Mouse (Mus musculus) brown adipose tissue, adult 24 weeks (tissue): Measurements from ENCODE around the gene Ly6g5b. TPM values are rescaled to one million over a fixed set of nuclear protein-coding genes. Genes with fewer than 3 reads are reported as not detected.

Experiments used
- H3K27ac ChIP-seq: fragments of 200-500 bp; replicated peaks from 2 replicates; pipeline ENCODE4 v1.5.1; 2012; ENCODE audit warnings: low read depth, mild to moderate bottlenecking, low read length
- H3K4me1 ChIP-seq: fragments of 200-500 bp; 2 replicates; pipeline ENCODE4 v1.6.1; 2012; ENCODE audit warnings: low read length, mixed read lengths; ENCODE audit not compliant: control insufficient read depth, insufficient read depth, insufficient read length
- H3K4me3 ChIP-seq: fragments of 200-500 bp; 2 replicates; pipeline ENCODE4 v1.5.1; 2012; ENCODE audit warnings: low read depth, mild to moderate bottlenecking, low read length, moderate library complexity; ENCODE audit not compliant: insufficient read depth
- polyA plus RNA-seq: library from polyadenylated mRNA; stranded (reverse); fragments of >200 nt; gene quantifications from 2 replicates; pipeline ENCODE4 v1.2.4, GENCODE M21; 2012; ENCODE audit not compliant: missing spikeins, insufficient read depth, insufficient read length

Ly6g5b gene
- polyA plus RNA-seq, 1 experiment, result not detected

DNA sequence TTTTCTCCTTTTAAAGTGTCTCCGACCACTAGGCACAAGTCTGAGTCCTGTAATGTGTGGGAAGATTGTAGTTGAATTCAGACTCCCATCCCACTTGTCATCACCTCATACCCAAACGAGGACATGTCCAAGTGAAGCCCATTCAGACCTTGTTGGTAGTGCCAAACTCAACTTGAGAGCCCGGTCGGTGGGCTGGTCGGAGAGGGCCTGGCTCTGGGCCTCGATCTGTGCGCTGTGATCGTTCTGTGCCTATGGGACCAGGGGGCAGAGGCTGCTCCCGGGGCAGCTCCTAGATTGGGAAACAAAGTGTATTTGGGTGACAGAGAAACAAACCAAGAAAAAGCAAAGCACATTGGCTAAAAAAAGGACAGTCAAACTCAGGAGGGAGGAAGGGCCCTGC lies 37.8 kb upstream of the Ly6g5b start:
- Histone ChIP-seq H3K4me1 (no peaks in the 10 kb centered on the region), H3K4me3 (no peak overlapping the region), H3K27ac (no peak overlapping the region)

DNA sequence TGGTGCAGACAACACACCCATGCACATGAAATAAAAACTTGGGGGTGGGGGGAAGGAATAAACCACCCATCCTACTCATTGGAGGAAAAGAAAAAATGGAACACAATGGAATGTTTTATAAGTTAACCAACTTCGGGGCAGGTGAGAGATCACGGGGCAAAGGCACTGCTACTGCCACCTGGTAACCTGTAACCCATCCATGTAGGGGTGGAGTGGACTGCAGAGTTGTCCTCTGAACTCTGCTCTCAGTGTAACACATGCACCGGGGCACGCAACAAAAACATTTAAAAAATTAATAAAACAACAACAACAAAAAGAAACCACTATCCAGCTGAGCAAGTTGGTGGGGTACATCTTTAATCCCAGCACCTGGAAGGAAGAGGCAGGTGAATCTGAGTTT lies 36.9 kb upstream of the Ly6g5b start:
- Histone ChIP-seq H3K4me3 (no peak overlapping the region), H3K27ac (no peak overlapping the region), H3K4me1 (no peaks in the 10 kb centered on the region)

DNA sequence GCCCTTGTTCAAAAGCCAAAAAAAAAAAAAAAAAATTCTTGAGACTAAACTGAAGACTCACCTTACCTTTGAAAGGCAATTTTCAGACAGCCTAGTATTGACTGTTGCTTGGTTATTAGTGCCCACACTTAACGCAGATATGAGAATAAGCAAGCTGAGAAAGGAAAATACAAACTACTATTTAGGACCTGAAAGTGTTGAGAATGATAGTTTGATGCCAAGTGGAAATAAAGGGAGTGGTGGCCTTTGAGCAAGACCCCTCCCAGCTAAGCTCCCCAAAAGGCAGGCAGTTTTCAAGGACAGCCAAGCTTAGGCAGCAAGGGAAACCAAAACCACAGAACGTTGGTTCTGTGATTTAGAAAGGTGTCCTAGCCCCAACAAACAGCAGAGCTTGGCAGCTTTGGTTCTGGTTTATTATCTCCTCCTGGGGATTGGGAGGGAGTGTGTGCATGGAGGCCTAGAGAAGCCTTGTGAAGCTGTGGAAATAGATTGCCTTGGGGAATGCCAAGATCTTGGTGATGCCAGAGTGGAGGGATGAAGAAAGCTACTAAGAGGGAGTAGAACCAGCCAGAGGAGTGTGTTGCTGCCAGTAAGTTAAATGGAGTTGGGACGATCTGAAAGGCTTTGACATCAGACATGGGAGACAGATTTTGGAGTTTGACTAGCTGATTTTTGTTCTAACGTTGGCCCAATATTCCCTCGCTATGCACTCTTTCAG lies 32.9 kb upstream of the Ly6g5b start:
- no peaks in the 10 kb centered on the region for H3K4me1 ChIP-seq
- H3K27ac ChIP-seq, result no peak overlapping the region
- no peak overlapping the region for H3K4me3 ChIP-seq

DNA sequence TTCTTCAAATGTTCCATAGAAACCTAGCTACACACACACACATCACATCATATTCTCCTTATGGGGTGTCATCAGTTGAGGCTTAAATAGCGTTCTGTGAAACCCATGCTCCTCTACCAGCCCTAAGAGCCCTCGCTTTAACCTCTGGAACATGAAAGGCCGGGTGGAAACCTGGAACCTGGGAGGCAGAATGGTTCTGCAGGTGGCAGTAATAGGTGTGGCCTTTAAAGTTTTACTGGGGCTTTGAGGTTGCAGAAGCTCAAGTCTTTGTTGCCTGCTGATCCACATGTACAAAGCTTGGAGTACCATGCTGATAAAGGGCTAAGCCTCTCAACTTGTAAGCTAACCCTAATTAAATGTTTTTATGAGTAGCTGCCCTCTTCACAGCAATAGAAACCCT lies 32.1 kb upstream of the Ly6g5b start:
- Histone ChIP-seq H3K4me1 (no peaks in the 10 kb centered on the region), H3K27ac (no peak overlapping the region), H3K4me3 (no peak overlapping the region)

DNA sequence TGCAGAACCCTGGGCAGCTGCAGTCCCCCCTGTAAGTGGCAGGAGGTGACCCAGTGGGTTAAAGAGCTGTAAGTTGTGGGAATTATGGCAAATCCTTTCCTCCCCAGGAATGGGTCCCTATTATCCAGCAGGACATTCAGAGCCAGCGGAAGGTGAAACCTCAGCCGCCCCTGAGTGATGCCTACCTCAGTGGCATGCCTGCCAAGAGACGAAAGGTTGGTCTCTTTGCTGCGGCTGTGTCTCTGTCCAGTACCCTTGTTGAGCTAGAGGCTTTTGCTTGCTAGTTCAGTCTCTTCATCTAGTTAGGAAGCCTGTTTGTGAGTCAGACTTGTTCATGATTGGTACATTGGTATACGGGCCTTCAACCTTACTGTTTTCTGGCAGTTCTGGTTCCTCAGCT lies 30.9 kb upstream of the Ly6g5b start:
- H3K27ac ChIP-seq, result no peak overlapping the region
- H3K4me3 ChIP-seq, result no peak overlapping the region
- peaks cover 3% of the 10 kb centered on the region; the same call in 1 of the 2 replicates for H3K4me1 ChIP-seq

DNA sequence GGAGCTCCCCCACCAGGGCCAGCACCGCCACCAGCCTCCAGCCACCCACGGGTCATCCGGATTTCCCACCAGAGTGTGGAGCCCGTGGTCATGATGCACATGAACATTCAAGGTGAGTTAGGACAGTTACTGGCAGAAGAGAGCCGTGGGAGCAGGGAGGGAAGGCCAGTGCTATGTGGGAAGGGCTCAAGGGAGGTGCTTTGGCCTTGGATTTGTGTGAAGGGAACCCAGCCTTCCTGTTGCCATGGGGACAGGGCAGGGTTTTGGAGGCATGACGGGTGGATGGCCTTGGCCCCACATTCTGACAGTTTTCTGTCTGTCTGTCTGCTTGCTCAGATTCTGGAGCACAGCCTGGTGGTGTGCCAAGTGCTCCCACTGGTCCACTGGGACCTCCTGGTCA lies 26.7 kb upstream of the Ly6g5b start:
- H3K27ac ChIP-seq, result no peak overlapping the region
- H3K4me1 ChIP-seq, result peaks cover 3% of the 10 kb centered on the region; the same call in 1 of the 2 replicates
- H3K4me3 ChIP-seq, result no peak overlapping the region

DNA sequence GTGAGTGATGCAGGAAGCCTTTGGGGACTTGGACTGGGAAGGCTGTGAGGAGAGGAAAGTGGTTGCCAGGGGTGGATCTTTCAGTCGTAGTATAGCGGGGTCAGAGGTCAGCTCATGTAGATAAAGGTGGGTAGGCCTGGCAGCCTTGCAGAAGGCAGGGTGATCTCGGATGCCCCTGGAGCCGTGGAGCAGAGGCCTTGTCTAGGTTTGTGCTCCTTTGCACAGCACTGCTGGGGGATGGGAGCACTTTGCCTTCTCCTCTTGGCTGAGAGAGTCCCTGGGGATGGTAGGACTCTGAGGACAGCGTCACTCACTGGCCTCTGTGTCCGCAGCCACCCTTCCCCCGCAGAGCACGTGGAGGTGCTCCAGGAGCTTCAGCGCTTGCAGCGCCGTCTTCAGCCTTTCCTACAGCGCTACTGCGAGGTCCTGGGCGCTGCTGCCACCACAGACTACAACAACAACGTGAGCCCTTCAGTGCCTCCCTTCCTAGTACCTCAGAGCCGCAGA lies 25.3 kb upstream of the Ly6g5b start:
- H3K4me1 ChIP-seq, result peaks cover 3% of the 10 kb centered on the region; the same call in 1 of the 2 replicates
- H3K4me3 ChIP-seq, result no peak overlapping the region

DNA sequence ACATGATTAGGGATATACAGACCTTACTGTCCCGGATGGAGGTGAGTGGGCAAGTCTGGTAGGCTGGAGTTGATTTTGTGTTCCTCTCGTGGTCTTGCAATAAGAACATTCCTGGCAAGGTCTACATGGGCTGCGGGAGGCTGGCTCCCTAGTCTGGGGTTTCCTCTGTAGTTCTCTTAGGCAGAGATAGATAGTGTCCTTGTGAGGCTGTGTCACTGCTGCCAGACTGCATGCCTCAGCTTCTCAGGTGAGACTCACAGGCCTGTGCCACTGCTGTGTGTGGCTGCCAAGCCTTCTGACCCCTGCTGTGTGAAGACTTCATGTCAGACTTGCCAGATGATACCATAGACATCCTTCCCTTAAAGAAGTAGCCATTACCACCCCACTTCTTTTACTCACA lies 24.0 kb upstream of the Ly6g5b start:
- Histone ChIP-seq H3K4me3 (no peak overlapping the region), H3K4me1 (peaks cover 3% of the 10 kb centered on the region; the same call in 1 of the 2 replicates), H3K27ac (no peak overlapping the region)

More for the DNA sequence above, 25.3 kb upstream of the Ly6g5b start:
- no peak overlapping the region for H3K27ac ChIP-seq

DNA sequence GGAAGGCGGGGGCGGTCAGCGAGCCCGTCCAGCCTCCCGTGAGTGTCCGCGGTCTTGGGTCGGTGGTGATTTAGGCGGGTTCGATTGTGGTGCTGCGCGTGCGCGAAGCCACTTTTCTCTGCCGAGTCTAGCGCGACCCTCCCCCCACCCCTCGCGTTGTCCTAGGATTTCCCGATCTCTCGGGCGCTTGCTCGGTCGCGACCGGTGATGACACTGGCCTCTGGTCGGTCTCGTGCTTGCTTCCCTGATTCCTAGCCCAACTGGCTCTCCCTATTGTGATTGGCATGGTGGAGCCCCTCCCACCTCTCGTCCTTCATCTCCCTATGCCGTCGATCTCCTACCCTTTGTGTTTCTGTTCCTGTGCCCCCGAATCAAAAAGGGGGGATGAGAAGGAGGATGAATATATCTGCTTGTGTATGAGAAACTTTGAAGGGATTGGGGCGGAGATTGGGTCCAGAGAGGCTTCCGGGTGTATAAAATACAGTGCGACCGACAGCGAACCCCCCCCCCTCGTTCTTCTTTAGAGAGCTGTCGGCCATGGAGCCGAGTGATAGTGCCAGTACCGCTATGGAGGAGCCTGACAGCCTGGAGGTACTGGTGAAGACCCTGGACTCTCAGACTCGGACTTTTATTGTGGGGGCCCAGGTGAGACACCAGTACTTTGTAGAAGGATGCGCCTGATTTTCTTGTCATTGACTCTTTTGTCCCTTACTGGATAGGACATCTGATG lies 20.5 kb upstream of the Ly6g5b start:
- no peaks in the 10 kb centered on the region; the same call in 1 of the 2 replicates for H3K4me1 ChIP-seq
- peak overlapping the region; percentile 72 for H3K4me3 ChIP-seq
- H3K27ac ChIP-seq, result peak overlapping the region; percentile 95

DNA sequence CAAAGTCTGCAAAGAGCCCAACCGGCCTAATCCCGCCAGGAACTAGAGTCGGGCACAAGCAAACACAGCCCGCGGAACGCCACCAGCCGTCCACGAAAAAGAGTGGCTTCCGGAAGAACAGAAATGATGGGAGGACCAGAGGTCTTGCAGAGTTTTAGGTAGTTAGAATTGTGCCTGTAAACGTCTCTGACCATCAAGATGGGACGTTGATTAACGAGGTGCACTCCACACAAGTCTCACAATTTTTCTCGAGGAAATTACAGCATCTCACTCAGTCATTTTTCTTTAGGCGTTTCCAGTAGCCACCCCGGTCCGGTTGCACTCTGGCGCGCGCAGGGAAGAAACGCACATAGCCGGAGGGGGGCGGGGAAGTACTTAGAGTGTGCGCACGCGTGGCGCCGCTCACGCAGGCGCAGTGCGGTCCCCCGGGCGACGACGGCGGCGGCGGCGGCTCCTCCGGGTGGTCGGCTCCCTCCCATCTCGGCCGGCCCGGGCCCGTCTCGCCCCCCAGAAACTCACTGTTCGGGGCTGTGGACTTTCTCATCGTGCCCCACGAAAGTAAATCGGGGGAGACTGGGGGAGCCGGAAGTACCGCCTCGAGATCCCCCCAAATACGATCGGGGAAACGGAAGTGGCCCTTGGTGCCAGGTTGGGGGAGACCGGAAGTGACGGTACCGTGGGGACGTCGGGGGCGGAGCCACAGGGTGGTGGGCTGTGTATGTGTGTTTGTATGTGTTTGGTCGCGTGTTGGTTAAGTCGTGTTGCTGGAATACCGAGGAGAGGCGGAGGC lies 19.8 kb upstream of the Ly6g5b start, which contains the start of gene Bag6:
TSS of gene Bag6 (plus strand) at position 378 of the 790 bp plus-strand sequence.
- H3K4me3 ChIP-seq, result peak within 1 kb of the TSS; percentile 72
- H3K27ac ChIP-seq, result peak within 1 kb of the TSS; percentile 96
- H3K4me1 ChIP-seq, result no peaks in the 10 kb centered on the region; the same call in 1 of the 2 replicates

DNA sequence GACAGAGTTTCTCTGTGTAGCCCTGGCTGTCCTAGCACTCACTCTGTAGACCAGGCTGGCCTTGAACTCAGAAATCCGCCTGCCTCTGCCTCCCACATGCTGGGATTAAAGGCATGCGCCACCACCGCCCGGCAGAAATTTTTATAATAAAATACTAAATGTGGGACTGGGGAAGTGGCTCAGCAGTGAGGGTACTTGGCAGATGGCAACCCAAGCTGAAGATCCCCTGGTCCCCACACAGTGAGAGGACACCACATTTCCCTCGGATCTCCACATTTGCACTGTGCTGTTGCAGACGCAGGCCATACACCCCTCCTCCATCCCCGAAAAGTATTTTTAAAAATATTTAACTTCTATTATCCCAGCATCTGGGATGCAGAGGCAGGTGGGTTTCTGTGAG lies 18.3 kb upstream of the Ly6g5b start:
- Histone ChIP-seq H3K27ac (no peak overlapping the region), H3K4me1 (no peaks in the 10 kb centered on the region; the same call in 1 of the 2 replicates), H3K4me3 (no peak overlapping the region)

DNA sequence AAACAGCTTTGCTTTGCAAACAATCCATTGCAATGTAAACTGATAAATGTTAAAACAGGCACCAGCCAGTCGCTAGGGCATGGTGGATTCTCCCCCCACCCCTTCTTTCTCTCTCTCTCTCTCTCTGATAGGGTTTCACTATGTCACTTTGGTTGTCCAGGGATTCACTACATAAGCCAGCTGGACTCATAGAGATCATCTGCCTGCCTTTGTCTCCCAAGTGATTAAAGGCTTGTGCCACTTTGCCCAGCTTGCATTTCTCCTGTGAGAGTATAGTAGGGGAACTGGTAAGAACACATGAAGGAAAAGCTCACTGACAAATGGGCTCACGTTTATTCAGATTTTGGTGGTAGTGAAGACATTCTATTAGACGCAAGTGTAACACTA lies 16.9 kb upstream of the Ly6g5b start:
- H3K27ac ChIP-seq, result no peak overlapping the region
- peaks cover 4% of the 10 kb centered on the region; the same call in 1 of the 2 replicates for H3K4me1 ChIP-seq
- H3K4me3 ChIP-seq, result no peak overlapping the region

DNA sequence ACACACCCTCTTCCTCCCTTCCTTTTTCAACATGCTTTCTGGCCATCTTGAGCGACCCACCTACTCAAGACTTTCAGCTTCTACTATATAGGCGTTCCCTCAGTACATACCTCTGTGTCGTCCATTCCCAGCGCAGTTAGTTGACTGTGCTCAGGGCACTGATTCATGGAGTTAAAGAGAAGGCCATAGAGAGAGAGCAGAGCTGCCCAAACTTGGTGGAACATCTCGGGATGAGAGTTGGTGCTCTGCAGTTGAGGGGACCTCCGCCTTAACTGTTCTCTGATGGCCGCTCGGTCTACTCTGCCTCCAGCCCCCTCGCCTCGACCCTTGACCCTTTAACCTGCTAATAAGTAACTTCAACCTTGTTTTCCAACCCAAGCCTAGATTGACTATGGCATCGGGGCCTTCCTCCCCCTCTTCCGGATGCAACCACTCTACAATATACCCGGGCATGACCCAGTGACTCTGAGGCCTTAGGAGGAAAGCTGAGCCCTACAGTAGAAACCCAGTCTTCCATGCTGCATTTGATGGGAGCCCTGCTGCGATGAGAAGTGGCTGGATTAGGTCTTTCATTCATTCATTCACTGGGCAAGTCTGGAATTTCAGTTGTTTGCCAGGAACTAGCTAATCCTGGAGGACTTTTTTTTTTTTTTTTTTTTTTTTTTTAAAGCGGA lies 16.4 kb upstream of the Ly6g5b start, which contains the start of gene Apom:
TSS of gene Apom (minus strand) at position 551 of the 674 bp plus-strand sequence.
- H3K4me3 ChIP-seq, result no peak within 1 kb of the TSS
- H3K27ac ChIP-seq, result no peak within 1 kb of the TSS
- peaks cover 7% of the 10 kb centered on the region for H3K4me1 ChIP-seq

DNA sequence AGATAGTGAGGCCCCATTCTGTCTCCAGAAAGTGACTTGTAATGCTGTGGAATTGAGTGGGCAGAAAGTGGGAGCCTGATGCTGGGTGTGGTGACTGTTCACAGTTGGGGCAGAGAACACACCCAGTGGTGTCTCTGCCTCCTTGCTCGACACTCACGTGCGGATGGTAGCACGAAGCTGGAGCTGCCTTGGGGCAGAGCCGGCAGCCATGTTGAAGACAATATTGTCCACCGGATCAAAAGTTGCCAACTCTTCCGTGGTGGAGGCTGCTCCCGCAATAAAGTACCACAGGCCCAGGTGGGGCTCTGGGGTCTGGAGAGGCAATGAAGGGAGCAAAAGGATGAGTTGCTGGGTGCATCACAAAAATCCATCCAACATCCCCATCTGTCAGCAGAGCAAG lies 15.8 kb upstream of the Ly6g5b start:
- Histone ChIP-seq H3K4me3 (no peak overlapping the region), H3K4me1 (peaks cover 7% of the 10 kb centered on the region), H3K27ac (no peak overlapping the region)
